Mouse (Mus musculus): ENCODE data around the gene Creb3.
"Not testable (repeated sequence)": the region's sequence is repeated elsewhere in the genome, so short reads cannot be mapped to it uniquely, and the experiment has no call there.

The Creb3 gene

DNA sequence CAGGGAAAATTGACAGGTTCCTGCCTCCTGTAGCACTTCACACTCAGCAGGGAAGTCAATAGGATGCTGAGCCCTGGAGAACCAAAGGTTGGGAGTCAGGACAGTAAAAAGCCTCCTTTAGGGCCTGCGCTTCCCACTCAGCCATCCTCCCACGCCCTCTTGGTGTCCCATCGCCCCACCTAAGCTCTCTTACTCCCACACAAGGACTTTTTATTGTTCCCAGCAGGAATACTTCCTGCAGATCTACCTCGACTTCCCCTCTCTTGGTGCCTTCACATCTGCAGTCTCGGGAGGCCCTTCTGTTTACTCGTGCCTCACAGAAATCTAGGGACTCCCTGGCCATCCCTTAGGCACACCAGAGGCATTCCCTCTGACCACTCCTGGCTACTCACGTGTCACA, 21.3 kb downstream of the Creb3 start:
- DNase-seq (ENCODE audit: low spot score): no peak

DNA sequence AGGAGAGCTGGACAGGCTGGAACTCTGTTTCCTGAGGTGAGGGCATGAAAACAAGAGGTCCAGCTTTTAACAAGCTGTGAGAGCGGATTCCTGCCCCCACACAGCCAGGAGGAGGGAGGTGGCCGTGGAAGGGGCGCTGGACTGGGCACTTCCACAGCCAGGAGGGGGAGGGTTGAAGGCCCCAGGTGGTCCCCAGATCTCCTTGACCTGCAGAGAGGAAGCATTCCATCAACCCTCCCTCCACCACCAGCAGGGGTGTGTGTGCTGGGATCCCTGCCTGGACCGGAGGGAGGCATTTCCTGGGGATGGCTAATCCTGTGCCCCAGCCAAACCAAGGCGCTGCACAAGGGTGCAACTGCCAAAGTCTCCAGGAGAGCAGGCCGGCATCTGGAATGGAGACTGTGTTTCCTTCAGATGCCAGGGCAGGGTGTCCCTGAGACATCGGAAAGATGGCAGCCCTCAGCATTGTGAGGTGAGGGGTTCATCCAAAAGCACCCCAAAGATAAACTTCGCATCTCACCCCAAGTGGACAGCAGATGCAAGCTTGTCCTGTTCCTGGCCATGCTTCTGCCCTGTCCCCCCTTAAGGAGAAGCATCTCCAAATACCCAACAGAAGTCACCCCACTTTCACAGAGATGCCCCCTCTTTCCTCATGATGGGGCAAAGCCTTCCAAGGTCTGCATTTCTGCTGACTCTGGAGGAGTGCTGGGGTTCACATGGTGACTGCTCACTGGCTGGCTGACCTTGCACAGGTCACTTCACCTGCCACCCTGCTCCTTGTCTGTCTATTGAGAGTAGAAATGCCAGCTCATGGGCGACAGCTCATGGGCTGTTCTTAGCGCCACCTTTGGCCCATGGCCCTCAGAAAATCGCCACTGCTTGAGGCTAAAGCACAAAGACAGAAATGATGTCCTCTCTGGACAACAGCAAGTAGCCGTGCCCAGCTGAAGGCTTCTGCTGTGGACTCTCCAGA, 22.6 kb downstream of the Creb3 start, which contains the start of gene Msmp:
Gene Msmp, minus strand, starts transcription at position 51 of the 973 bp plus-strand sequence.
- no peak for DNase-seq (ENCODE audit: low spot score)

GRCm38 (mm10) chr4:43585682-43586081, 23.6 kb downstream of the Creb3 start:
- no peak for DNase-seq (ENCODE audit: low spot score)

DNA sequence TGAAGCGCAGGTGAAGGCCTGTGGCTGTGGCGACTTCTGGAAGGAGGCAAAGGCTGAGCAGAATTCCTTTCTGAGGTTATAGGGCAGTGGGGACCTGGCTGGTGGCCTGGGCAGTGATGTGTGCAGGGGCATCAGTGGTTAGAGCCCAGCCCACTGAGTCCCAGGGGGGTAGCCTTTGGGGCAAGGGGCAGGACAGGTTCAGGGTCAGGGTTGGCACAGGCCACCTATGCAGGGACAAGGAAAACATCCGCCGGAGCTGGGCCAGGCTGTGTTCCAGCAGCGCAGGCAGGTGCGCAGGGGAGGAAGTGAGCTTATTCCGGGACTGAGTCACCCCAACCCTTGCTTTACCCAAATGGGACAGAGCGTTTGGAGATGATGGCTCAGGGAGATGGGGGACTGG, 24.3 kb downstream of the Creb3 start:
- DNase-seq (ENCODE audit: low spot score): no peak

DNA sequence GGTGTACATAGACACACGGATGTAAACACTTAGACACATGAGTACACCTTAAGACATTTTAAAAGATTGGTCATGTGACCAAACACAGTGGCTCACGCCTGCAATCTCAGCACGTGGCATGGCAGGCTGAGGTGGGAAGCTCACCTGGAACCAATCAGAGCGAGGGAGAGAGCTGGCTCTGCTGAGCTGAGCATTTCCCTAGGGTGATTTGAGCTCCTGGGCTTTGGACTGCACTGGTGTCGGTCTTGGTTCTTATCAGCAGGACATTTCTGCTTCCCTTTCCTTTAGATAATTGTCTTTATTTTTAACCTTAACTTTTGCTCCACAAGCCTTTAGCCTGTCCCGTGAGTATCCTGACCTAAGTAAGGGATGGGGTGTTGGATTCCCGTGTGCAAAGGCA, 25.5 kb downstream of the Creb3 start:
- DNase-seq (ENCODE audit: low spot score): peak; percentile 12

GRCm38 (mm10) chr4:43591543-43591942, 29.4 kb downstream of the Creb3 start:
- DNase-seq (ENCODE audit: low spot score): no peak

- no peak for DNase-seq (ENCODE audit: low spot score)
Observed at GRCm38 (mm10) chr4:43591961-43592360, 29.8 kb downstream of the Creb3 start.

GRCm38 (mm10) chr4:43593453-43593852, 31.3 kb downstream of the Creb3 start:
- DNase-seq (ENCODE audit: low spot score): no peak

DNA sequence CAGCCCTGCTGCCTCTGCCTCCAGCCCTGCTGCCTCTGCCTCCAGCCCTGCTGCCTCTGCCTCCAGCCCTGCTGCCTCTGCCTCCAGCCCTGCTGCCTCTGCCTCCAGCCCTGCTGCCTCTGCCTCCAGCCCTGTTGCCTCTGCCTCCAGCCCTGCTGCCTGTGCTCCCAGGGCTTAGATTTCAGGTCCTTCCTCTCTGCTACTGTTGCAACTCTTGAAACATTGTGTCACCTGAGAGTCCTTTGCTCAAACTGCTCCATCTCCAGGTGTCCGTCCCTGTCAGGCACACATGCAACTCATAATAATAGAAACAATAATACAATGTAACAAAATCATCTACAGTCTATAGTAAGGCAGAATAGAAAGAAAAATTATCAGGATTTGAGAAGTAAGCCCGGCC, 34.5 kb downstream of the Creb3 start:
- not testable (repeated sequence) for DNase-seq (ENCODE audit: low spot score)

DNA sequence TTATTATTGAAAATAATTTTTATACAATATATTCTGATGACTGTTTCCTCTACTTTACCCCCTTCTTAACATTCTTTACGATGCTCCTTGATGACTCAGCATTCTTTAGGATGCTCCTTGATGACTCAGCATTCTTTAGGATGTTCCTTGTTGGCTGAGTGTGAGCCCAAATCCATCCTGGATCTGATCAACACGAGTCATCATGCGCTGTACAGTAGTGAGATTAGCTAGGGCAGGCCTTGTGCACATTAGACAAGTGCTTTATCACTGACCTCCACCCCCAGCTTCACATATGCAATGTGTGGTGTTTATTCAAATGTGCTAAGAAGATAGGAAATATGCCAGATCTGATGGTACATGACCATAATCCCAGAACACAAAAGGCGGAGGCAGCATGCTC, 36.1 kb downstream of the Creb3 start:
- no peak for DNase-seq (ENCODE audit: low spot score)

GRCm38 (mm10) chr4:43598650-43599380, 36.7 kb downstream of the Creb3 start:
- DNase-seq (ENCODE audit: low spot score): no peak

DNA sequence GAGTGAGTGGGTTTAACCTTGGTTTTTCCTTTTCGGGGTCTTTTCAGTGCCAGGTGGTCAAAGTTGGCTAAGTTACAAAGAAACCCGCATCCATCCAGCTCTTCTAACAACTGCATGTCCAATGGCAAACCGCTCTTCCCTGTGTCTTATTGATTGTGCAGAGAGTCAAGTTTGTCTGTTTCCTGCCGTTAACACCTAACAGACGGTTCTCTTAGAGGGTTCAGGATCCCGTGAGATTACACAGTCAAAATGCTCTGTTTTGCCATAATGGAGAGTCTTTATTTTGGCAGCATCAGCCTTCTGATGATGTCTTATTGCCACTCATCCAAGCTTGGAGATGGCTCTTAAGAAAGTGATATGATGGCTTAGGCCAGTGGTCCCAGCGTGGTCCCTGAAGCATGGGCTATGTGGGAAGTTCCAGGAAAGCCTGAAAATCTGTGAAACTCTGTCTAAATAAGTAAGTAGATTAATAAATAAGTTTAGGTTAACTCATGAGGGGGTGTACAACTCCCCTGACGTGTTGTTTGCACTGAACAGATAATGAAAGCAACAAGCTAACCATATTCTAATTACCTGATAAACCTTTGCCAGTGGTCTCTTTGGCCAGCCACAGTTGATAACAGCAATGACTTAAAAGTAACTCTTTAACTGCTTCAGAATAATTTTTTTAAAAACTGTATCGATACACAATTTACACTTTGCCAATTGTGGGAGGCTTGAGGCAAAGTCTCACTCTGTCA, 38.2 kb downstream of the Creb3 start:
- no peak for DNase-seq (ENCODE audit: low spot score)

DNA sequence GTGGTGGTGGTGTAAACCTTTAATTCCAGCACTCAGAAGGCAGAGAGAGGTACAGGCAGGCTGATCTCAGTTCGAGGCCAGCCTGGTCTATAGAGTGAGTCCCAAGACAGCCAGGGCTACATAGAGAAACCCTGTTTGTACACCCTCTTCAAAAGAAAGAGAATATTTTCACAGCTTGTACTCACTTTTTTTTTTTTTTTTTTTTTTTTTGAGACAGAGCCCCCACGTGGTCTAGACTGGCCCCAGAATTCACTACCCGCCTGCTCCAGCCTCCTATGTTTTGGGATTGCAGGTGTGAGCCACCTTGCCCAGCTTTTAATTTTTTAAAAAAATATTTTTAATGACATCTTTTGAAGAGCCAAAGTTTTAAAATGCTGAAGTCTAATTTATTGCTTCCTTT, 42.0 kb downstream of the Creb3 start:
- DNase-seq (ENCODE audit: low spot score): no peak

GRCm38 (mm10) chr4:43604751-43605685, 42.9 kb downstream of the Creb3 start:
- DNase-seq (ENCODE audit: low spot score): no peak

DNA sequence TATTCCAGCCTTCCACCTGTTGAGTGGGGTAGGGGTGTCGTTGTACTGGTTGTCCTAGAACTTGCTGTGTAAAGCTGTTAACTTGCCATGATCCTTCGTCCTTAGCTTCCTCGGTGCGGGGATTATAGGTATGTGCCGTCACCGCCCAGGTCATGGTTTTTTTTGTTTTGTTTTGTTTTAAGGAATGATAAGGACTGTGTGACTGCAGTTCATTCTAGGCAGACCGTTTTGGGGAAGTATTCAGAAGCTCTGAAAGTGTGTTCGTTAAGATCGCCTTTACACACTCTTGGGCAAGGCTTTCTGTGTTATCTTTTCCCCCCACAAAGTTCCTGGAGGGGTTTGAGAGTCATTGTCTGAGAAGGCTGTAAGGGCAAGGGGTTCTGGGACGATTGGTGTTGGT, 50.4 kb downstream of the Creb3 start:
- no peak for DNase-seq (ENCODE audit: low spot score)

DNA sequence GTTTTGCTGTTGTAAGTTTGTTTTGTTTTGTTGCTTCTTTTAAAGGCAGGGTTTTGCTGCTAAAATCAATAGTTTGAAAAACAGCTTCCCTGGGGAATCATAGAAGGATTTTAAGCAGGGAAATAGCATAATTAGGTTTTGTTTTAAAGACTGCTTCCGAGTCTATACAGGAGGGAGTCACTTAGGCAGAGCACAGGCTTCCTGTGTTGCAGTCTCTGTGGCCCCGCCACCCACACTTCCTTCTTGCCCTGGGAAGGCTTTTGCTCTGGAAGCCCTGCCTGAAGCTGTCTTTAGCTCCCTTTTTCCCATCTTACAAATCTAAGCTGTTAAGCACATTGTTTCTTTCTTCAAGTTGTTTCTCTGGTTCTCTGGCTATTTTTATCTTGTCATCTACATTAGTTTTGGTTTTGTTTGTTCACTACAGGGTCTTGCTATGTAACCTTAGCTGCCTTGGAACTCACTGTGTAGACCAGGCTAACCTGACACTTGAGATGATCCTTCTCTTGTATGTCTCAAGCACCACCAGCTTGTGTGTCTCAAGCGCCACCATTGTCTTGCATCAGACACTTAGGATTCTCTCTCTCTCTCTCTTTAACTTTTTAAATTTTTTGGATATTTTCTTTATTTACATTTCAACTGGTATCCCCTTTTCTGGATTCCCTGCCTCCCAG, 51.1 kb downstream of the Creb3 start:
- no peak for DNase-seq (ENCODE audit: low spot score)
